Mouse (Mus musculus): ENCODE results near the gene Runx1.

DNA sequence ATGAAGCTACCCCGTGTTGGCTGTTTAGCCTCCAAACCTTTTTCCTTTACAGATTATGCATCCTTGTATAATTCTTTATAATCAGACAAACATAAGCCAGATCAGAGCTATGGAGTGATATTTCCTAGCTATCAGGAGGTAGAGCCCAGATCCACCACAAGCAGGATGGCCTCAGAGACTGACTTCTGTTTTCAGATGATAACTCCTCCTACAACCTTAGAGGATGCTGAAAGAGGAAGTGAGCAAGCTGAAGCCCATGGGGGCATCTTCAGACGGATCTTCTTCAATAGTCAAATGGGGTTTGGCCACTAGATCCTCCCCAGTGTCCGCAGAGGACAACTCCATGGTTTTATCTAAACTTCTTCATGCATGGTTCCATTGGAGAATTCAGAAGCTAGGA, 48.1 kb upstream of the Runx1 start:
- TF ChIP-seq POLR2A (IDR thresholded peaks at IDR 0.05; ENCODE audit: control insufficient read depth, low read depth, low read length) (no peak), CTCF (IDR thresholded peaks at IDR 0.05; ENCODE audit: control insufficient read depth, insufficient read depth, insufficient replicate concordance, low read depth, low read length) (no peak)
